ENCODE assay signal across 12 mouse cellular contexts in genomic region chr2:52421197-52421596, GRCm38 (mm10). TPM values are rescaled to one million over a fixed set of nuclear protein-coding genes. Genes with fewer than 3 reads are reported as not detected.
DNase-seq lines count a peak whose midpoint lies in the region; ATAC-seq and TF ChIP-seq lines count a peak whose summit lies in the region.
"Had no signal": no experiment of that assay in that cellular context is flagged by ENCODE, and none has a peak within 500 bp of the region (broad histone marks: within the 10 kb centered on the region; RNA-seq: fewer than 3 reads in every experiment).

No protein-coding gene starts in this region.

- no peak overlapping the region for H3K27ac ChIP-seq in forebrain, postnatal 0 days (ENCODE audit: low read depth, low read length)
- no peak overlapping the region for H3K27ac ChIP-seq in forebrain, embryonic 15.5 days (replicated peaks)
- H3K27ac ChIP-seq in thymus, adult 2 months (ENCODE audit: control insufficient read depth, insufficient read depth, low read length), result no peak overlapping the region
- H3K27ac ChIP-seq: hindbrain, embryonic 12.5 days; midbrain, embryonic 15.5 days had no signal

- no peaks in the 10 kb centered on the region for H3K9me3 ChIP-seq in forebrain, postnatal 0 days (ENCODE audit: low read length)
- no peaks in the 10 kb centered on the region for H3K9me3 ChIP-seq in forebrain, embryonic 15.5 days
- H3K9me3 ChIP-seq: midbrain, embryonic 15.5 days had no signal

- no peaks in the 10 kb centered on the region for H3K27me3 ChIP-seq in forebrain, postnatal 0 days (ENCODE audit: insufficient read depth, low read length)
- H3K27me3 ChIP-seq in forebrain, embryonic 15.5 days, result no peaks in the 10 kb centered on the region
- no peaks in the 10 kb centered on the region for H3K27me3 ChIP-seq in thymus, adult 2 months (ENCODE audit: control insufficient read depth, insufficient read depth, low read length)
- H3K27me3 ChIP-seq: CH12.LX; hindbrain, embryonic 12.5 days; midbrain, embryonic 15.5 days had no signal

- ATAC-seq in forebrain, postnatal 0 days, result no peak
- ATAC-seq in forebrain, embryonic 15.5 days (replicated peaks), result no peak
- ATAC-seq: midbrain, embryonic 15.5 days had no signal

- peaks cover 25% of the 10 kb centered on the region for H3K4me1 ChIP-seq in forebrain, postnatal 0 days (ENCODE audit: insufficient read depth)
- H3K4me1 ChIP-seq in forebrain, embryonic 15.5 days, result peaks cover 34% of the 10 kb centered on the region
- H3K4me1 ChIP-seq in thymus, adult 2 months (replicated peaks; ENCODE audit: control insufficient read depth, insufficient read depth, low read length), result peaks cover 9% of the 10 kb centered on the region

- no peak for DNase-seq in forebrain, postnatal 0 days
- DNase-seq in thymus, postnatal 14 days, result peak; percentile 21
- no peak for DNase-seq in thymus, adult 2 months
- DNase-seq in kidney, postnatal 10 days, result peak; percentile 11
- peak; percentile 50 for DNase-seq in yolk sac, embryonic 10.5 days (ENCODE audit: low spot score)
- no peak for DNase-seq in layer of hippocampus, adult 11-12 months (ENCODE audit: low spot score)
- no peak for DNase-seq in adrenal gland, adult 18-20 months (ENCODE audit: low spot score in 2 of 2)
- DNase-seq: left cerebral cortex, postnatal 4 days had no signal

- no peak overlapping the region for H3K9ac ChIP-seq in forebrain, postnatal 0 days
- H3K9ac ChIP-seq in forebrain, embryonic 15.5 days (replicated peaks), result no peak overlapping the region
- H3K9ac ChIP-seq: hindbrain, embryonic 12.5 days; midbrain, embryonic 15.5 days had no signal

- peak overlapping the region; percentile 52; the same call in 1 of the 2 replicates for H3K4me2 ChIP-seq in forebrain, postnatal 0 days (ENCODE audit: low read depth)
- H3K4me2 ChIP-seq in forebrain, embryonic 15.5 days (replicated peaks), result no peak overlapping the region
- H3K4me2 ChIP-seq: hindbrain, embryonic 12.5 days; midbrain, embryonic 15.5 days had no signal

- peaks cover under 1% of the 10 kb centered on the region; the same call in 1 of the 2 replicates for H3K36me3 ChIP-seq in forebrain, postnatal 0 days (ENCODE audit: insufficient read depth)
- peaks cover 5% of the 10 kb centered on the region; the same call in 1 of the 2 replicates for H3K36me3 ChIP-seq in forebrain, embryonic 15.5 days
- H3K36me3 ChIP-seq in thymus, adult 2 months (ENCODE audit: control insufficient read depth, insufficient read depth, low read length), result no peaks in the 10 kb centered on the region

- no peak for TF ChIP-seq CTCF in forebrain, postnatal 0 days (IDR thresholded peaks at IDR 0.05; ENCODE audit: low read depth)
- TF ChIP-seq CTCF in thymus, adult 2 months (IDR thresholded peaks at IDR 0.05; ENCODE audit: borderline replicate concordance, control insufficient read depth, extremely low read depth, insufficient read depth, low read length, poor library complexity), result no peak

- no peak overlapping the region for H3K4me3 ChIP-seq in forebrain, postnatal 0 days (ENCODE audit: low read depth, low read length)
- no peak overlapping the region for H3K4me3 ChIP-seq in forebrain, embryonic 15.5 days
- H3K4me3 ChIP-seq in thymus, adult 2 months (ENCODE audit: control insufficient read depth, insufficient read depth, low read length), result no peak overlapping the region
- H3K4me3 ChIP-seq: hindbrain, embryonic 12.5 days; midbrain, embryonic 15.5 days had no signal

- no peak for TF ChIP-seq POLR2A in thymus, adult 2 months (IDR thresholded peaks at IDR 0.05; ENCODE audit: control insufficient read depth, extremely low read depth, insufficient read depth, low read length, poor library complexity)

- 47% methylated on average over 6 of the region's 6 CpGs for WGBS in forebrain, postnatal 0 days
- 54% methylated on average over 6 of the region's 6 CpGs for WGBS in forebrain, embryonic 15.5 days
- WGBS in thymus, adult 2 months, result 62% methylated on average over 6 of the region's 6 CpGs

RNA-seq across cellular contexts. Expression of gene Arl5a, which starts 3.5 kb away (rescaled TPM):
- 75.6 and 87.0 TPM in 2 replicates for total RNA-seq in forebrain, postnatal 0 days (2014; rRNA removed)
- polyA plus RNA-seq in forebrain, postnatal 0 days (2015; fragmentation: Nextera tagmentation; extraction: Ambion mirVana), result 27.1 and 31.0 TPM in 2 replicates
- 49.3 and 50.4 TPM in 2 replicates for polyA plus RNA-seq in forebrain, embryonic 15.5 days (2015; fragmentation: Nextera tagmentation; extraction: Ambion mirVana)
- 7.3 and 8.2 TPM in 2 replicates for polyA plus RNA-seq in thymus, adult 2 months (2012; rRNA removed)
- 10 to 100 TPM; 39.9 to 62.6 TPM for total RNA-seq in adrenal gland, adult 18-20 months (2021)

RNA-seq across cellular contexts. Expression of gene Neb, which starts 42.9 kb away (rescaled TPM):
- 4.2 and 8.5 TPM in 2 replicates for total RNA-seq in forebrain, postnatal 0 days (2014; rRNA removed)
- 3.1 and 5.0 TPM in 2 replicates for polyA plus RNA-seq in forebrain, postnatal 0 days (2015; fragmentation: Nextera tagmentation; extraction: Ambion mirVana)
- 9.8 and 10.3 TPM in 2 replicates for polyA plus RNA-seq in forebrain, embryonic 15.5 days (2015; fragmentation: Nextera tagmentation; extraction: Ambion mirVana)
- 0.65 and 0.85 TPM in 2 replicates for polyA plus RNA-seq in thymus, adult 2 months (2012; rRNA removed)
- 1 to 10 TPM; 2.9 to 7.0 TPM for total RNA-seq in adrenal gland, adult 18-20 months (2021)

Comparison
In these comparisons a context has a peak if more than half of its experiments do, and no peak if none do; other contexts are left out.
1. DNase-seq: peak in thymus, postnatal 14 days (single experiment), kidney, postnatal 10 days (single experiment) and yolk sac, embryonic 10.5 days (single experiment); none in forebrain, postnatal 0 days (single experiment), thymus, adult 2 months (single experiment), layer of hippocampus, adult 11-12 months (single experiment) and adrenal gland, adult 18-20 months (0 of 2).